Mouse (Mus musculus): ENCODE measurements around the gene Atp1a1.

The Atp1a1 gene

GRCm38 (mm10) chr3:101604550-101605223 lies at the start of gene Atp1a1:
TSS of gene Atp1a1 (minus strand) at chr3:101604684.
- DNase-seq (ENCODE audit: low spot score): peak; percentile 98

DNA sequence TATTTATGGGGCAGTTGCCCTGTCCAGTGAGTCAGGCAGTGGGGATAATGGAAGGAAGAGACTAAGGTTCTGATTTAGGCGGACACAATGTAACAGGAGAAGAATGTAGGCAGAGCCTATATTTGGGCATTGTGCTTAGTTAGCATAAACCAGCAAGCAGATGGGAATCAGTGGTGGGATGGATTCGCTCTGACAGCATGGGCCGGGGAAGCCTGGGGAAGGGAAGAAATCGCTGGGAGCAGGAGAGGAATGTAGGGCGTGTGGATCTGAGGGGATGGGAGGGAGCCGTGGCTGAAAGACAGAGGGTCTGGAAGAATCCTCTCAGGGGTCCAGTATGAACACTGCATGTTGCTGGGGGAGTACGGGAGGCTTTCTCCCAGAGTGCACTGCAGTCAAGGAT lies 49.0 kb upstream of the Atp1a1 start:
- DNase-seq (ENCODE audit: low spot score): no peak

- DNase-seq (ENCODE audit: low spot score): no peak
These were observed 48.5 kb upstream of the Atp1a1 start for GRCm38 (mm10) chr3:101652967-101653366.

DNA sequence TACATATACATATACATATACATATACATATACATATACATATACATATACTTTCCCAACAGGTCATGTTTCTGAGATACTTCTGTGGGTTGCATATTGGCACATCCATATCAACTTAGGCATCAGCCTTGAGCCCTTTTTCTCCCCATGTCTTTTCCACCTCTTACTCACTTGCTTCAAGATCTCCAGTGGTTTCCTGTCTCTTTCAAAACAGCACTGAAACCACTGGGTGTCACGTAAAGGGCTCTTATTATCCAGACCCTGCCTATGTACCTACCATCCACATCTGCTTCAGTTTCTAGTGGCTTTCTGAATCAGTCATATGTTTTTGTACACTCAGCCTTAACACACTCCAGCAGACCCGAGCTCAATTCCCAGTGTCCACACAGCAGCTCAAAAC lies 45.8 kb upstream of the Atp1a1 start:
- no peak for DNase-seq (ENCODE audit: low spot score)

DNA sequence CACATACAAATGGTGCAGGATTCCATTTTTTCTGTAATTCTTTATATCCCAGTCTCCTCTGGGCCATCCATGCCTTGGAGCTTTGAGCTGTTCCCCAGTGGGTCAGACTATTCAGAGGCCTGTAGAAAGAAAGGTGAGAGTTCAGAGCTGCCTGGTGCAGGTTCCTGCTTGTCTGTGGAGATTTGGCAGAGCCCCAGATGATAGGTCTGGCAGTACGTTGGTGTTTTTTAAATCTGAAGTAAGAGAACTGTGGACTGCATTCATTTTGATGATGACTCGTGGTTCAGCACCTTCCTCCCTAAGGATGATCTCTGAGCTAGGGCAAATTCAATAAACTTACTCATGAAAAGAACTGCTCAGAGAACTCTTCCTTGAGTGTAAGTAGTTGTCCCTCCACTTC lies 44.8 kb upstream of the Atp1a1 start:
- DNase-seq (ENCODE audit: low spot score): no peak

DNA sequence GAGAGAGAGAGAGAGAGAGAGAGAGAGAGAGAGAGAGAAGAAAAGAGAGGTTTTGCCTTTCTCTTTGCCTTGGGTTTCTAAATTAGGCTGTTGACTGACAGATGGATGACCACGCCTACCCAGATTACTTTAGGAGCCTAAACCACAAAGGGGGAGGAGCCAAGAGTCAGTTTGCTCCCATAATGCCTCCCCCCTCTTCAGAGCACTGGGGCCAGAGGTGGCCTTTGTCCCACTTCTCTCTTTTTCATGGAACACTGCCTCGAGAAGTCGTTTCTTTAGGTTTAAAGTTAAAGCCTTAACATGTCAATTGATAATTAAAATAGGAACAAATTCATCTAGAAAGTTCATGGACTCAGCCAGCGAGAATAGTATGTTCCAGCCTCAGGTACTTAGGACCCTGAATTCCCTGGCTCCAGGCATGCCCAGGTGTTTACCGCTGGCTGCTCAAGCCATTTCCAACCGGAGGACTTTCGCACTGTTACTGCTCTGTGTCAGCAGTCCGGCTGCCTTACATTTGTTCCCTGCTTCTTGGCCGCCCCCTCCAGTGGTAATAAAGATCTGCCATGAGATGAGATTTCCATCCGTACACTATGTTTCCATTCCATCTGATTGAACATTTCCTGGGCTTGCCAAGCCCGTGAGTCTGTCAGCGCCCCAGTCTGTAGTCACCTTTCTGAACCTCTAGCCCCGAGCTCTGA lies 43.8 kb upstream of the Atp1a1 start:
- DNase-seq (ENCODE audit: low spot score): no peak

DNA sequence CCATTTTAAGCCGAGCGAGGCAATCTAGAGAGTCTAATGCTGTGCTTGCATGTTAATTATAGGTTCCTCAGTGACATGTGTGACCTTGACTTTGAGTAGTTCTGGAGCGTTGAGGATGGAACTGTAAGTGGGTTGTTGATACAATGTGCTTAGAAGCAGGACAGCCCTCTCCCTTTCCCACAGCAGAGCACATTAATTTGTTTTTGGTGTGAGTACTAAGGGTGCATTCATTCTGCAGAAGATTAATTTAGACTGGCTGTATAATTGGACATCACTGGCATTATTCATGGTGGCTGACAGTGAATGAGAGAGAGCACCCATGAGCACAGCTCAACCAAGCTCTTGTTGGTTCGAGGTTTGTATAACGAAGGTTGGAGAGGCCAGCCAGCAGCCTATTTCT lies 42.3 kb upstream of the Atp1a1 start:
- no peak for DNase-seq (ENCODE audit: low spot score)

- DNase-seq (ENCODE audit: low spot score): no peak
These were observed 41.2 kb upstream of the Atp1a1 start for GRCm38 (mm10) chr3:101645569-101646106.

- DNase-seq (ENCODE audit: low spot score): no peak
These were observed 39.7 kb upstream of the Atp1a1 start for GRCm38 (mm10) chr3:101644062-101644802.

DNA sequence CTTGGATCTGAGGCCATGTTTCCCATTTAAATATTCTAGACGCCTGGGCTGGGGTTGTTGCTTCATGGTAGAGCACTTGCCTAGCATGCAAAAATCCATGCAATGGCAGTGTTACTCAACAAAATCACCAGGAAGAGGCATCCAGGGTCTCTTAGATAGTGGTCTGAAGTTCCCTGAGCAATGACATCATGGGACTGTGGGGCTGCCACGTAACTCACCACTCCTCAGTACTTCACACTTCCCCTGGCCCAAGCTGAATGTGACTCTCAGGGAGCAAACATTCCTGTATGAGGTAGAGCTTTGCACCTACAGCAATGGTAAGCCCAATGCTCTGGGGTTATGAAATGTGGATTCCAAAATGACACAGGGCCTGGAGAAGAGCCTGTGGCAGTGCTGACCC lies 38.8 kb upstream of the Atp1a1 start:
- no peak for DNase-seq (ENCODE audit: low spot score)

DNA sequence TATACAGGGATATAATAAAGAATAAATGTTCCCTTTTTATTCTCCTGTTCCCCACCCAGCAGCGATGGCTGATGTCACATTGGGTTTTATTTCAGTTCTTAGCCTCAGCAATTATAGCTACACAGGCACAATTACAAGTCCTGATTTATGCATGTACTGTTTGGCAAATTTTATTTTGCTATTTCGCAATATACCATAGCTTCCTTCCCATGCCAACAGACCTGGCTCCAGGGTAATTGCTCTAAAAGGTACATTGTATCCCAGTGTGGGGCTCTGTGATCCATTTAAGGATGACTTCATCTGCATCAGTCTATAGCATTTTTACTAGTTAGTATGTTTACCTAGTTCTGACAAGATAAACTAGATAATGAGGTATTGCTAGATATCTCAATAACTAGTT lies 33.7 kb upstream of the Atp1a1 start:
- DNase-seq (ENCODE audit: low spot score): no peak

DNA sequence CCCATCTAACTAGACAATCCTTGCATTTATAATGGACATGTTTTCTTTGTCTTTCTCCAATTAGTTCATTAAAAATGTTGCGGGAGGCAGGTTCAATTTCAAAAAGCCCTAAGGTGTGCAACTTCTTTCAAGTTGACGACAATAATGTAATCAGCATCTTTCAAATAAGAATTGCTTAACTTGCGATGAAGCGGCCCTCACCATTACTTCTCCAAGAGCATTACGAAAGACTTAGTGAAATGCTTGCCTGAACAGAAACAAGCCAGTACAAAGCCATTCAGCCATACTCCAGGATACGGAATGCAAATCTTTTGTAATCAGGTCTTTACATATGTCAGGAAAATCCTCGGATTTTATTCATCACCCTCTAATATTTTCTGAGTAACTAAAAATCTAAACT lies 32.0 kb upstream of the Atp1a1 start:
- DNase-seq (ENCODE audit: low spot score): no peak

- no peak for DNase-seq (ENCODE audit: low spot score)
These were observed 31.6 kb upstream of the Atp1a1 start for GRCm38 (mm10) chr3:101636086-101636485.

- no peak for DNase-seq (ENCODE audit: low spot score)
These were observed 29.8 kb upstream of the Atp1a1 start for GRCm38 (mm10) chr3:101634141-101634900.

- DNase-seq (ENCODE audit: low spot score): no peak
These were observed 23.8 kb upstream of the Atp1a1 start for GRCm38 (mm10) chr3:101628255-101628654.

GRCm38 (mm10) chr3:101624287-101624686 lies 19.8 kb upstream of the Atp1a1 start:
- no peak for DNase-seq (ENCODE audit: low spot score)

GRCm38 (mm10) chr3:101619017-101619416 lies 14.5 kb upstream of the Atp1a1 start:
- no peak for DNase-seq (ENCODE audit: low spot score)

GRCm38 (mm10) chr3:101618505-101618904 lies 14.0 kb upstream of the Atp1a1 start:
- DNase-seq (ENCODE audit: low spot score): no peak

GRCm38 (mm10) chr3:101617451-101617850 lies 13.0 kb upstream of the Atp1a1 start:
- no peak for DNase-seq (ENCODE audit: low spot score)

DNA sequence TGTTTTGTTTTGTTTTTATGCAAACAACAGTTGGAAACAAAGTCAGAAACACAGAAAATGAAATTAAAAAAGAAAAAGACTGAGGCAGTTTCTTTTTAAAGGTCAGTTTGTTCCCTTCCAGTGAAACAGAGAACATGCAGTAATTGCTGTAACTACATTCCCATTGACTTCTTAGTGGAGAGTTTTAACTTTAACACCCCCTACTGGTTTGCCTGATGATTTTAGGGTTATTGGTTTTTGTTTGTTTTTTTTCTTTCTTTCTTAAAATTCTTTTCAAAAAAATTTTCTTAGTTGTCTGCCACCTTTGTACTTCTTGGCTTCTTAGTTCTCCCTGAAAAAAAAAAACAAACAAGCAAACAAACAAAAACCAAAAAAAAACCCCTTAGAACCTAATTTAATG lies 12.5 kb upstream of the Atp1a1 start:
- no peak for DNase-seq (ENCODE audit: low spot score)

DNA sequence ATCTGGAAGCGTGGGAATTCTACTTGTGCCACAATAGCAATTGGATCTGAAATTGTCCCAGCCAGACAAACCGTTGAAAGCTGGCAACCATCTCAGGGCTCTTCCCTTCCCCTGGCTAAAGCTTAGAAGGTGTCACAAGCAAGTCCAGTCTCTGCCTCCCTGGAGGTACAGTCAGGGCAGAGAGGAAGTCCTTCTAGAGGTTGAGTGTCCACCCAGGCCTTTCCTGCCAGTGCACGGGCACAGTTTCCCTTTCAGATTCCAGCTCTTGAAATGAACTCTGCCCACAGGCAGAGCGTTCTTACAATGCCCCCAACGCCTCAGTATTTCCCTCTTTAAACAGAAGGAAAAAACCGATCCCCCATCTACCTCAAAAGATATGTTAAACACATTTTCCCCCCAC lies 11.4 kb upstream of the Atp1a1 start:
- no peak for DNase-seq (ENCODE audit: low spot score)

DNA sequence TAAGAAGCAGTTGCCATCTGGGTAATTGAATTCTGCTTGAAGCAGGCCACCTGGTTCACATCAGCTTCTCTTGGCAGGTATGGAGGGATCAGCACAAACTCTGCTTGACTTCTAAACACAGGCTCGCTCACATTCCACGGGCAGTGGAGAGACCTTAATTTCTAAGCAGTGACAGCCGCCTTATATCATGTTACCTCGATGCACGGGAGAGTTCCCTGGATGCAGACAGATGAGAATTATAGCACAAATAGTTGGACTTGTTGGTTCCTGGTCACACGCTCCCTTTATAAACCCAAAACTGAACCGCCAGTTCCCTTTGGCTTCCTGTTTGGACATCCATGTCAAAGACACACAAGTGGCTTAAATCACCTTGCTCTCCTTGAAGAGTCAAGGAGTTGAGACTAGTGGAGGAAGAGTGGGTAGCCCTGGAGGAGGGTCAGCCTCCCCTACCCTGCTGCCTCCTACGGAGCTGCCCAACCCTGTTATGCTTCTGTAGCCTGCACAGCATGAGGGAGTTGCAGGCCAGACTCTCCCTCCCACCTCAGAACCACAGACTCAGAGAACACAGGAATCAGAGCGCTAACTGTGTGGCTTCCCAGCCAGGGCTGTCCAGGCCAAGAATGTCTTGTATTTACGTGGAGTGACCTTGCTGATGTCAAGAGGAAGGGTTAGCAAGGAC lies 7.5 kb upstream of the Atp1a1 start:
- DNase-seq (ENCODE audit: low spot score): no peak
